Mouse (Mus musculus): Measurements from ENCODE around the gene Lrrc3c.

Lrrc3c gene

DNA sequence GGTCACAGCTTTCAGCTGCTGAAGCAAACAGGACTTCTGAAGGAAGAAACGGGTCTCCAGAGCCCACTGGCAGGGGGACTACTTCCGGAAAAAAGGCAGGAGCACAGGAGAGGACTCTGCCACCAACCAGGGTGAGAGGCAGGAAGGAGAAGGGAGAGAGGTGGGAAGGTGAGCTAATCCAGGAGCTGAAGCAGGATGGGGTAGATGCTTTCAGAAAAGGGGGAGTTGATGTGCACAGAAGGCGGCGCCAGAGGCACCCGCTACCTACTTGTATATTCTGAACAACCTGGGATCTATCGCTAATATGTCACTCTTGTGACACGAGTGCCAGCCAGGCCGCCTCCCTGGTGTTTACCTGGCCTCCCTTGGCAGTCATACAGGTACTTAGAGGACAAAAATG is at the start of gene Lrrc3c:
Lrrc3c (plus strand) TSS at position 301 of the 400 bp plus-strand sequence.
- DNase-seq (ENCODE audit: low read depth, low spot score) = no peak

DNA sequence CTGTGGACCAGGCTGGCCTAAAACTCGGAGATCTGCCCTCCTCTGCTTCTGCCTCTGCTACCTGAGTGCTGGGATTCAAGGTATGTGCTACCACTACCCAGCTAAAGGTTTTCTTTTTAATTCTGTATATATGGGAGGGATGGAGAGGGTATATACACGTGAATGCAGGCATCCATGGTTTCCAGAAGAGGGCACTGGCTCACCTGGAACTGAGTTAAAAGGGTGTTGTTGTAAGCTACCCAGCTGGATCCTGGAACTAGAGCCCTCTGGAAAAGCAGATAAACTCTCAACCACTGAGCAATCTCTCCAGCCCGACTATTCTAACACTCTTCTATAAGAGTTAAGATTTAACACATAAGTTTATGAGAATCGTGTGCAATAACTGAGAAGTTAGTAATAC is 48.7 kb upstream of the Lrrc3c start:
- DNase-seq (ENCODE audit: low read depth, low spot score) = no peak

DNA sequence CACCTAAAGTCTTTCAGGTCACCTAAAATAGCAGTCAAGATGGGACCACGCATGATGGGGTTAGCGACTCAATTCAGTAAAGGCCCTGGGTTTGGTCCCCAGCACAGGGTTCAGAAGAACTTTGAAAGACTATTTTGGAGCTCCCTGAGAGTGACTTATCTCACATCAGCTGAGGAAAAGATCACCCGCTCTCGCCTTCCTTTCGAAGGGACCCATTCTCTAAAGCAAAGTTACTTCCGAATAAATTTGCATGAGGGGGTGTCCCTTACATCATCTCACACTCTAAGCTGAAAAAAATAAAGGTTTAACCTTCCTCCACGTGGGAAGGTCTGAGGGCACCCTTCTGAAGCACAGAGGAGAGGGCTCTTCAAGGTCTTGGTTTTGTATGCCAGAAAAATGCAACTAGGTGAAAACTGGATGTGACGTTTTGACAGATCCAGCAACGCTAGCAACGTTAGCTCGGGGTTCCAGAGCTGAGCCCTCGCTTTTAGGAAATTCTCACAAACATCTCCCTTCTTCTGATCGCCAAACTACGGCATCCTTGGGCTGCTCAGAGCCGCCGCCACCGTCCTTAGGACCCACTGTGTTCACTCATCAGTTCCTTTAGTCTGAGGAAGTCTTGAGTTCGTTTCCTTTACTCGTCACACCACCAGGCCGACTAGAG is 47.6 kb upstream of the Lrrc3c start:
- no peak for DNase-seq (ENCODE audit: low read depth, low spot score)

DNA sequence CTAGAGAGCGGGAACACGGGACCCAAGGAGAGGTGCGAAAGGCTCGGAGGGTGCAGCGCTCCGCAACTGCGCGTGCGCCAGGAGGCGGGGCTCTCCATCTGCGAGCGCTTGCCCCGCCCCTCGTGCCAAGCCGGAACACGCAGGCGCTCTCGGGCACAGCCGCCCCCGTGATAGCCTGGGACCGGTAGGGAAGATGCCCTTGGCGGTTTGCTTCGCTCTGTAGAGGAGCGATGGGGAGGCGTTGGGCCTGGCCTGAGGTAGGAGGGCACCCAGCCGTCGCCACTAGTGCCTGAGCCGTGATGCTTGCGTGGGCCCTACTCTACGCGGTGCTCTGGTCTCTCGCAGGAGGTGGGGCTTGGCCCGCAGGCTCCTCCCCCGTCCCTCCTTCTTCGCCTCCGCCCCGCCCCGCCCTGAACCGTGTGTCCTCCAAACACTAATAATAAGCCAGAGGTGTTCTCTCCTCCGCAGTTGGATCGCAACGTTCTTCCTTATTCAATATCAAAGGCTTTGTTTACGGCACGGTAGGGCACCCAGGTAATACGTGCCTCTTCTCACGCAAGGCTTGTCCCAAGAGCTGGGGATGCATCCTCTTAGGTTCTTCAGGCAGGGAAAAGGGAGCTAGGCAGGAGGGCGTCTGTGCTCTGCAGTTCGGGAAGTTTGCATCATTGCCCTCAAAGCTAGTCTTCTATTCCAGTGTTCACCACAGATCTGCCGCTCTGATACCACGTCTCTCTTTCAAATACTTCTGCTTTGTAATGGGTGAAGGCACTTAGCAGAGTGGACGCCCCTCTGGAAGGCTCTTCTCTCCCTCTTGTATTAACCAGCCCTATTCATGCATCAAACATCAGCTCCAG is 46.9 kb upstream of the Lrrc3c start, which contains the start of gene Zpbp2:
Zpbp2 (plus strand) TSS at position 123 of the 854 bp plus-strand sequence.
- DNase-seq (ENCODE audit: low read depth, low spot score) = peak; percentile 89

DNA sequence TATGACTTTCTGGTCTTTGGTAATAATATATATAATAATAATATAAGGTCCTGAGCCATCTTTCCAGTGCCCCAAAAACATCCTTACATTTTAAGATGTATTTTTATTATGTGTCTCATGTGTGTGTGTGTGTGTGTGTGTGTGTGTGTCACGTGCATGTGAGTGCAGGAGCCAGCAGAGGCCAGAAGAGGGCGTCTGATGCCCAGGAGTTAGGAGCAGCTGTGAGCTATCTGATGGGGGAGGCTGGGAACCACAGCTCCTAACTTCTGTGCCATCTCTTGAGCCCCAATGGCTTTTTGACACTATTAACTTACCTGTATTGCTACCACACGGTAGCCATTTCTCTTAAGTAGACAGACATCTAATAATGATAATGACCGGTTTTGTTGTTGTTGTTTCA is 44.1 kb upstream of the Lrrc3c start:
- no peak for DNase-seq (ENCODE audit: low read depth, low spot score)

DNA sequence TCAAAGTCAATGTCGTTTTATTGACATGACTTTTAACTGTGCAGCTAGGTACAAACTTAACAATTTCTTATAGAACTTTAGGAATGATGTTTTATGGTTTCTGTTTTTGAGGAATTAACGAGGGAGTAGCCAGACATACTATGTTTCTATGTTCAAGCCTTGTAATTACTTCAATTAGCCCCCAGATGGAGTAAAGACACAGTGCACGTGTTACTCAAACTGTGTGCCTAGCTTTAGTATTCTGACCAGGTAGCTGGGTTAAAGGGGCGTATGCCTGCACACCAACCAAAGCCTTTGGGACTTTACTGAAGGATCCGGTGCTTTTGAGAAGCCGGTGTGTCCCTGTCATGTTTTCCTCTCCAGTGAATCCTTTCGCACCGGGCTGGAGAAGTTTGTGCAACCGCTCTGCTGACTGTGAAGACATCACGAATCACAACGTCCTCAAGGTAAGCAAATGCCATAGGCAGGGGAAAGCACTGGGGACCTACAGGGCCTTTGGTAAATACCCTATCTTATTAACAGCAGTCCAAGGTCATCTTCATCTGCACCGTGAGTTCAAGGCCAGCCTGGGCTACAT is 42.9 kb upstream of the Lrrc3c start:
- DNase-seq (ENCODE audit: low read depth, low spot score) = no peak

DNA sequence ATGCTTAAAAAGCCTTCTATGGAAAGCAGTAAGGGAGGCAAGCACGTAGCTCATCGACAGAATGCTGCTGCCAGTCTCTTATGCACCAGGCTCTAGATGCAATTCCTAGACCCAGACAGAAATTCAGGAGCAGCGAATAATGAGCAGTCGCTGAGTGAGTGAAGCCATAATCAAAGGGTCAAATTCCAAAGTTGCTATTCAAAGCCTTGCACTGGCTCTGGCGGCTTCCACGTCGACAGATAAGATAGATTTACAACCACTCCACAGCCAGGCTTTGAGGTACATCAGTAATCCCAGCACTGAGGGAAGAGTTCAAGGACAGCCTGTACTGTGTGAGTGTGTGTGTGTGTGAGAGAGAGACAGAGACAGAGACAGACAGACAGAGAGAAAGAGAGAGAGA is 37.1 kb upstream of the Lrrc3c start:
- DNase-seq (ENCODE audit: low read depth, low spot score) = no peak

DNA sequence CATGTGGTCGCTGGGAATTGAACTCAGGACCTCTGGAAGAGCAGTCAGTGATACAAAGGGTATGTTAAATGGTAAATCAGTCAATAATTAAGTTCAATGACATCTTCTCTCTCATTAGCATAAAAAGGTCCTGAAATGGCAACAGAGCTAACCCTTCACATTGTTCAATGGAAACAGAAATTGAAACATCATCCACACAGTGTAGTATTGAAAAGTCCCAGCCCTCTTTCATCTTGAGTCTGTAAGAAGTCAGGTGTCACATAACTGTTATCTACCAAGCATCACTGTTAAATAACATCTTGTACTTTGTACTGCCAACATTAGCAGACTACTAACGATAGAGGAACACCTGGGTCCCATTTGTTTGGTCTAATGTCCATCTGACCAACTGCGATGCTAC is 35.1 kb upstream of the Lrrc3c start:
- DNase-seq (ENCODE audit: low read depth, low spot score) = no peak

DNA sequence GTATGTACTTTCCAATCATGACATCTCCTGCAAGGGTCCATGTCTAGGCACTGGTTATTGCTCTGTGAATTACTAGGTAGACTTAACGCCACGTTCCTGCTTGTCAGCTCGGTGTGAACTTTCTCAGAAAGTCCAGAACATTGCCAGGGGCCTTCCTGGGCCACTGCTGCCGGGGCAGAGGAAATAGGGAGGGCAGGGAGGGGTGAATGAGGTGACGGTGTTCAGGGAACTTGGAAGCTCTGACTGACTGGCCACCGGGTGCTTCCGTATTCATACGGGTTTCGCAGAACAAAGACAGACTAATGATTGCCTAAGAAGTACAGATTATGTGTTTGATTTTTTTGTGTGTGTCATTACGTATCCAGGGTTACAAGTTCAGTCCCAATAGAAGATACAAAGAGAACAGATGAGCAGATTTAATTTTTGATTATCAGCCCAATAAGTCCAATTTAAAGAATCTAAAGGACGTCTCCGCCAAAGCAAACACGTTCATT is 34.1 kb upstream of the Lrrc3c start:
- DNase-seq (ENCODE audit: low read depth, low spot score) = no peak

DNA sequence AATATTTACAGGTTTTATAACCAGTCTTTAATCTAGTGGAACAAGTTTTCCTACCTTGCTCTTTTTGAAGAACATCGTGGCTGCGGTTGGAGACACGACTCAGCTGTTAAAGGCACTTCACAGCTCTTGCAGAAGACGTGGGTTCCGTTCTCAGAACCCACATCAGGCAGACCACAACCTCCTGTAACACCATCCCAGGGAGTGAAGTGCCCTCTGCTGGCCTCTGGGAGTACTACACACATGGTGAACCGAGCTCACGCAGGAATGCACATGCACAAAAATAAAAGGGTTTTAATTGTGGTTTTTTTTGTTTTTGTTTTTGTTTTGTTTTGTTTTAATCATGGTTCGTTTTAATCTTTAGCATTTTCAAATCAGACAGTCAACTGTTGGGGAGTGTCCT is 29.8 kb upstream of the Lrrc3c start:
- no peak for DNase-seq (ENCODE audit: low read depth, low spot score)

DNA sequence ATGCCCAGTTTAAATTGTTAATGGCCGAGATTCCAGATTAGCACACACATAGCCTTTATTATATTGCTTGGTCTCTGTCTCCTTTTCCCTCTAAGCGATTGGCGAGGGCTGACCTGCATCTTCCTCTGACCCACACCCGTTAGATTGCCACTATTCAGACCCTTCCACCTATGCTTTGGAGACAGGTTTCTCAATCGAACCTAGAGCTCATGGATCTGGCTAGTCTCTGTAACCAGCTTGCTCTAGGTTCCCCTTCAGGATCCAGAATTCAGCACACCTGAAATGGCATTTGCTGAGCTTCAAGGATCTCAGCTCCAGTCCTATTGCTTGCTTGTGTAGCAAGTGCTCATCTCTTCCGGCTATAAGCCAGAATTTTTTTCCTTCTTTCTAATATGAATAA is 28.6 kb upstream of the Lrrc3c start:
- no peak for DNase-seq (ENCODE audit: low read depth, low spot score)

DNA sequence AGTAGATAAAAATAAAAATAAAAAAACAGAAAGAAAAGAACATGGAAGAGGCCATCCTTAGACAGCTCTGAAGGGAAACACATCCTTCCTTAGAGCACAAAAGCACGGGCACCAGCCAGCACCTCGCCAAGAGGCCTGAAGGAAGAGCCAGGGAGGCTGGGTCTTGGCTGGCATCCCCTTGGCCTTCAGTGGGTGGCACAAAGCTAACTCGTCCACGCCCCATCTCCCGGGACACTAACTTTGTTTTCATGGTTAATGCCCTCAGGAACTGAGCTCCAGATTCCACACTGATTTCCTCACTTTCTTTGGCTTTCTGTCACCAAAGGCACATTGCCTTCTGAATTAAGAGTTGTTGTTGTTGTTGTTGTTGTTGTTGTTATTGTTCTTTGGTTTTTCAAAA is 20.3 kb upstream of the Lrrc3c start:
- DNase-seq (ENCODE audit: low read depth, low spot score) = no peak

DNA sequence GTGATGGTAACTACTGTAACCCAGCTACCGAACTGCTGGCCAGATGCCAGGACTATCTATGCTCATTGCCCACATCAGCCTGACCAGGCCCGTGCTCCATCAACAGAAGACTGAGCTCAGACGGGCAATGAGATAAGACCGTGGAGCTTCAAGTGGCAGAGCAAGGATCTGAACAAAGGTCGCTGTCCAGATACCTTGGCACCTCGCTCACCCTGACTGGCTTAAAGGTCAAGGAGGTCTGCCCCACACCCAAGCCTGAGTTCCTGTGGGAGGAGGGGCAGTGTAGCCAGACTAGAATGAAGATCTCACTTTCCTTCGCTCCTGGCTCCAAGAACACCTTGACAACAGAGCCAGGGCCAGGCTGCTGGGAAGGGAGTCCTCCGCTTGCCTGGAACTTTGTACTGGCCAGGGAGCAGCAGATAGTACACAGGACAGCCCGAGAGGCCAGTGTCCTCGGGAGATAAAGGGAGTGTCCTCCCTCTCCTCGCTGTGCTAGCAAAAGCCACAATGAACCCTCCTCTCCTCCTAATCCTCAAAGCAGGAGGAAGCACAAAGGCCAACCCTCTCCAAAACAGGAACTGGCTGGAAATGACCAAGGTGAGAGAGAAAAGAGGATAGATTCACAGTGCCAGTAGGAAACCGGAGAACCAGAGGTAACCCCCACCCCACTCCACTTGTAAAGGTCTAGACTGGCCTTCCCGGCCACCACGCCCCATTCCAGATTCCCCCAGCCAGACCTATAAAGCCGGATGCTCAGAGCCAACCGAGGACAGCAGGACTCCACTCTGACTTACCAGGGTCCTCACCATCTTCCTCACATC is 17.6 kb upstream of the Lrrc3c start:
- DNase-seq (ENCODE audit: low read depth, low spot score) = no peak

DNA sequence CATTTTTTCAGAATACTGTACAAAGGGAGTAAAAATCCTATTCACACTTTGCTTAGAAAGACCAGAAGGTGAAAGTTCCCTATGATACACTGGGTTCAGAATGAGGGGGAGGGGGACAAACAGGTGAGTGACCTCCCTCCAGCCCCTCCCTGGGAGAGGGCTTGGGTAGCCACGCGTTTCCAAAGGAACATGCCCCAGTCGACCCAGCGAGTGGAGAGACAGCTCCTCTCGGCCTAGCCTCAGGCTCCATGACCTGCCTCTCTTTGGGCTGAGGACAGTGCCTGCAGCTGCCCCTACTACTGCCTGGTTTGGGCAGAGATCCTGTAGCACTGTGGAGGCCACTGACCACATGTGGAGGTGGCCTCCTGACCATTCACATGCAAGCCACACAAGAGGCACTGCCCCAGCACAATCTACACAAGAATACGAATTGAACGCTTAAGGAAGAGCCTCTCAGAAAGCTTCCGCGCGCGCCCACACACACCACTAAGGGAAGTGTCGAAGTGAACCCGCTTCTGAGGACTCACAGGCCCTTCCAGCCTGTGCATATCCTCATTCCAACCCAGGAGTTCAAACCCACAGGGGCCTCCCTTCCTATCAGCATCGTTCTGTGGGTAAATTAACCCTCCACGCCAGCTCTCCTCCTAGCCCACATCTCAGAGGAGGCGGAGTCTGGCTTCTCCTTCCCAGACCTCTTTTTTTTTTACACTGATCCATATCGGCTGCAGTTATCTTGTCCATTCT is 16.6 kb upstream of the Lrrc3c start:
- DNase-seq (ENCODE audit: low read depth, low spot score) = no peak

DNA sequence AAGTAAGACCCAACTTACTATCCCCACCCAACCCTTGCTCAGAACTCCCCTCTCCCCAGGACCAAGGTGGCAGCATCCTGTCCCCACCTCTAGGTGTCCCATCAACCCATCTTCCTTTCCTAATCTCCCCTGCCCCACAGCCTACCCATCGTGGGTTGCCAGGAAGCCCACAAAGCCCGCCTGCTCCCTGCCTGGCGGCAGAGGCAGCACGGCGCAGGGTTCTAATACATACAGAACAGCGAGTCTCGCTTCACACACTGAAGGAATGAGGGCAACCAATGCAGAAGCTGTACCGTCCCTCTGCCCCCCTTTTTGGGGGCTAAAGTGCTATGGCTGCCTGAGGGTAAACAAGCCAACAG is 16.1 kb upstream of the Lrrc3c start:
- no peak for DNase-seq (ENCODE audit: low read depth, low spot score)

DNA sequence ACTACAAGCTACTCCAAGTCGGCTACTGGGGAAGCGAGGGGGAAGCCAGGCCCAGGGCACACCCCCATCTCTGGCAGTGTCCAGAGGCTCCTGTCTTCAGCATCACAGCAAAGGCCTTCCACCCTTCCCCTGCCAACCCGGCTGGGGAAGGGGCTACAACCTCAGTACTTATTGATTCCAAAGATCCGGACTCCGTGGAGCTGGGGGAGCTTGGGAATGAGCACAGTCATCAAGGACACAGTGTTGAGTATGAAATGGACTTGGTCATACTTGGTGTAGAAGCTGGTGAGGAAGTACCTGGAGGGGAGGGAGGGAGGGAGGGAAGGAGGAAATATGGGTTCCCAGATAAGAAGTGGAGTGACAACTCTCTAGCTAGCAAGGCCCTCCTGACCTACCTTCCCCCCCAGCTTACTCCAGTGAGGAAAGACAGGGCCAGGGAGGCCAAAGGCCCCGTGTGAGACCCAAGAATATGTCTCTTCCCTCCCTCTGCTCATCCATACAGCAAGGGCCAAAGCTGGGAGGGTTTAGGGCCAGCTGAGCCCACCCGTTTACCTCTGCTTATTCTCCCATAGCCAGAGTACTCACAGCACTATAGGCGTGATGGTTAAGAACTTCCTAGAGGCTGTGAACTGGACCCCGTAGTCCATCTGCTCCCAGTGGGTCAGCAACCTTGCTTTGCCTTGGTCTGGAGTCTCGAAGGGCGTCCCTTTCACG is 15.4 kb upstream of the Lrrc3c start:
- DNase-seq (ENCODE audit: low read depth, low spot score) = no peak

DNA sequence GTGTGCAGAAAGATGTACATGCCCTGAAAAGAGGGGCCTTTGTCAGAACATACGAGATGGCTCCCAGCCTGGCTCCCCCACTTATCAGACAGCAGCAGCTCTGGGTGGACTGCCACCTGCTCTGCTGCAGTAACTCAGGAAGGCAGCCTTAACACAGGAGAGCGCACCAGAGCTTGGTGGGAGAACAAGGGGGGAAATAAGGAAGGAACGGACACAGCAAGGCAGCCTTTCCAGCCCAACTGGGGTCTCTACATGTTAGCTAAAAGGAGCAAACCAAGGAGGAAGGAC is 14.9 kb upstream of the Lrrc3c start:
- DNase-seq (ENCODE audit: low read depth, low spot score) = no peak

DNA sequence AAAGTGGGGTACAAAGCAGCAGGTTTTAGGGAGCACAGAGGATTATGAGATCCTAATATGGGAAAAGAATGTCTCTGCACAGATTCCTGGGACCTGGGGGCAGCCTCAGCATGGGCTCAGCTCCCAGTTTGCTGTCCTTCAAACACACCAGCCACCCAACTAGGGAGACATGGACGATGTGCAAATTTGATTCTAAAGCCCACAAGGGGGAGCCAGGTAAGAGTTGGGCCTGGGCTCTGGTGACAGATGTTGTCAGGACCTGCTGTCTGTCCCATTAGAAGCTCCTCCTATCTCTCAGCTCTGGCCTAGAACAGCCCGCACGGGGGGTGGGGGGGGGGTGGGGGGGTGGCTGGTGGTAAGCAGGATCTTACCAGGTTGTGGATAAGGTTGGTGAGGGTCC is 14.5 kb upstream of the Lrrc3c start:
- no peak for DNase-seq (ENCODE audit: low read depth, low spot score)

DNA sequence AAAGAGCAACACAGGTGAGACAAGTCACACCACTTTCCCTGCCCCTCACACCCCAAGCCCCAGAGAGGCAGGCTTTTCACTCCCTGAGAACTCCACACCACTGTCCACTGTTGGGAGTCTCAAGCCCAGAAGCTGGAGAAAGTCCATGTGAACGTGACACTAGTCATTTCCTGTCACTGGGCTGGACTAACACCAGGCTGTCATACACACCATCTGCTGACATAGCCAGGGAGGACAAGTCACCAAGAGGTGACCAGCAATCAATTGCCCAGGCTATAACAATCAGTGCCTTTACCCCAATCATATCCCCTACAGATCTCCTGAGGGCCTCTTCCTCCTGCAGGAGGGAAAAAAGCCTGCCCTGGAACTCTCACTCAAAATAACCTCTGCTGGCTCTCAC is 13.9 kb upstream of the Lrrc3c start:
- DNase-seq (ENCODE audit: low read depth, low spot score) = no peak

DNA sequence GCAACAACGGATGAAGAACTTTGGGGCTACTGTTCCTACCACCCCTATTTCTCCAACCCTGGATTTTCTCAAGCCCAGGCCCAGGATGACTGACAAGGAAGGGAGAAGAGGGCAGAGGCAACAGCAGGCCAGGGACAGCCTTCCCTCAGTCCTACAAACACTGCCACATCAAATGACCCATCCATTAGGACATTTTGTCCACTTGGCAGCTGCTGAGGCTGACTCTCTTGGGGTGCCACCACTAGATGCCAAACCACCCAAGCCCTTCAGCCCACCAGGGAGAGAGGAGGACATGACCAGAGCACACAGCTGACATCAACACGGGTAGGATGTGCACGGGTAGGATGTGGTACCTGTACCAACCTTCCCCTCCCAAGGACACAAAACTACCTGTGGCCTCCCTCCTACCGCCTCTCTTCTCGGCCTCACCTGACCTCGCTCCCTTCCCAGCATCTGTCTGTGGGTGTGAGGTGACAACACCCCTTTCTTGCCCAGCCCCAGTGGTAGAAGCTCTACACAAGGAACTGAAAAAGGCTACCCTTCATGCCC is 13.4 kb upstream of the Lrrc3c start:
- no peak for DNase-seq (ENCODE audit: low read depth, low spot score)

Data from embryo, embryonic 11.5 days (tissue).